ENCODE assay signal across 8 mouse cellular contexts in the genomic region with DNA sequence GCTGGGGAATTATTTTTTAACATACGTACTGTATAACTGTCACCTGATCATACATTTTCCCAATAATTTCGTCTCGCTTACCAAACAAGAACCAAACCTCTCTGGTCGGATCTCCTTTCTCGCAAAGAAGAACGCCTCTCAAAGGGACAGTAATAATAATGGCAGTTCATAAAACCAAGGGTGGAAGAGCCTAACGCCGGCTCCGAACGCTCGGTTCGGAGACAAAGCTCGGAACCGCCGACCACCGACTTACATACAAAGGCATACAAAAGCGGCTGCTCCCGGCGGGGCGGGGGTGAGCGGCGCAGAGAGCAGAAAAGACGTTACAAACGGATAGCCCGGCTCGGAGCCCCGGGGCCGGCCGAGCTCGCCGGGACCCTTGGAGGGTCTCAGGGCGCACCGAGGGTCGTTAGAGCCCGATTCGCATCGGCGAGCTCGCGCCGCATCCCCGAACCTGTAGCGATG. TPM values are rescaled to one million over a fixed set of nuclear protein-coding genes. Genes with fewer than 3 reads are reported as not detected.
A peak's percentile ranks its signal among the peaks of the same experiment; 100 is the strongest.
DNase-seq lines count a peak whose midpoint lies in the region; ATAC-seq and TF ChIP-seq lines count a peak whose summit lies in the region.

No protein-coding gene starts in this region.

- H3K4me1 ChIP-seq in kidney, adult 2 months (ENCODE audit: control insufficient read depth, insufficient read depth, low read length): peaks cover 5% of the 10 kb centered on the region
- H3K4me1 ChIP-seq in CH12.LX (ENCODE audit: control insufficient read depth in 1 of 2, insufficient read depth in 2 of 2): peaks cover 4 to 30% of the 10 kb centered on the region in 2 experiments; a peak in 2 of 4 replicates
- peaks cover 12% of the 10 kb centered on the region for H3K4me1 ChIP-seq in hindbrain, embryonic 16.5 days (ENCODE audit: control insufficient read depth, insufficient read depth, low read depth, low read length)

- peak overlapping the region; percentile 97 for H3K4me2 ChIP-seq in CH12.LX (ENCODE audit: insufficient read depth, low read depth, poor library complexity, severe bottlenecking)
- peak overlapping the region; percentile 71 for H3K4me2 ChIP-seq in hindbrain, embryonic 16.5 days (ENCODE audit: low read length)

- TF ChIP-seq POLR2A in kidney, adult 2 months (IDR thresholded peaks at IDR 0.05; ENCODE audit: low read depth, low read length): no peak
- TF ChIP-seq POLR2A in CH12.LX (IDR thresholded peaks at IDR 0.05; ENCODE audit: low read depth, low read length): no peak
- TF ChIP-seq POLR2A in brain, embryonic 14.5 days (IDR thresholded peaks at IDR 0.05; ENCODE audit: borderline replicate concordance, extremely low read depth, insufficient read depth, insufficient read length, poor library complexity, severe bottlenecking): no peak

- H3K27ac ChIP-seq in kidney, adult 2 months (ENCODE audit: insufficient read depth, low read depth, low read length): peak overlapping the region; percentile 48
- no peak overlapping the region for H3K27ac ChIP-seq in CH12.LX (ENCODE audit: insufficient read depth, low read depth)
- peak overlapping the region; percentile 96 for H3K27ac ChIP-seq in hindbrain, embryonic 16.5 days (ENCODE audit: low read depth, low read length)

- TF ChIP-seq RAD21 in CH12.LX (IDR thresholded peaks at IDR 0.05; ENCODE audit: low read depth, low read length): no peak

- dilution Hi-C loops in CH12.LX (cut with MboI; ENCODE audit: extremely low pct_ligation_motif_present, extremely low pct_unique_long_range_greater_than_20kb, low sequenced_read_pairs): no loop called here

- no peak for ATAC-seq in hindbrain, embryonic 16.5 days
- no peak for ATAC-seq in erythroid progenitor cell, adult 5-6 weeks (replicated peaks; ENCODE audit: low FRiP score, poor library complexity, severe bottlenecking)

- WGBS in kidney, adult 2 months: under 1% methylated on average over 43 of the region's 43 CpGs
- under 1% methylated on average over 34 of the region's 43 CpGs for WGBS in hindbrain, embryonic 16.5 days

- peak overlapping the region; percentile 65 for H3K9ac ChIP-seq in CH12.LX (ENCODE audit: insufficient read depth, low read depth)
- H3K9ac ChIP-seq in hindbrain, embryonic 16.5 days (ENCODE audit: low read depth, low read length): peak overlapping the region; percentile 91

- H3K4me3 ChIP-seq in kidney, adult 2 months (ENCODE audit: insufficient read depth, low read depth, low read length): peak overlapping the region; percentile 99
- peak overlapping the region; percentile 66 to 98 (median 91) for H3K4me3 ChIP-seq in CH12.LX (replicated peaks in 1 of 3; ENCODE audit: low read depth in 2 of 3, low read length in 2 of 3, poor library complexity in 1 of 3)
- peak overlapping the region; percentile 94 for H3K4me3 ChIP-seq in hindbrain, embryonic 16.5 days (ENCODE audit: low read length)

- no peak for TF ChIP-seq EP300 in CH12.LX (IDR thresholded peaks at IDR 0.05; ENCODE audit: low read length)

- no peaks in the 10 kb centered on the region for H3K36me3 ChIP-seq in kidney, adult 2 months (ENCODE audit: control insufficient read depth, insufficient read depth, low read length)
- H3K36me3 ChIP-seq in CH12.LX (replicated peaks in 1 of 2; ENCODE audit: control insufficient read depth in 1 of 2, insufficient read depth in 1 of 2, low read length in 1 of 2): peaks cover 0 to 2% of the 10 kb centered on the region in 2 experiments
- no peaks in the 10 kb centered on the region for H3K36me3 ChIP-seq in hindbrain, embryonic 16.5 days (ENCODE audit: control insufficient read depth, insufficient read depth, low read length)

- no peak for TF ChIP-seq CTCF in kidney, adult 2 months (conservative IDR thresholded peaks at IDR 0.05; ENCODE audit: insufficient read depth, insufficient read length, low read depth, low read length)
- no peak for TF ChIP-seq CTCF in CH12.LX (conservative IDR thresholded peaks at IDR 0.05 in 1 of 2, IDR thresholded peaks at IDR 0.05 in 1 of 2; ENCODE audit: low read depth in 2 of 2, low read length in 2 of 2)
- TF ChIP-seq CTCF in brain, embryonic 14.5 days (IDR thresholded peaks at IDR 0.05; ENCODE audit: borderline replicate concordance, extremely low read depth, insufficient read depth, insufficient read length): no peak

- peaks cover 23% of the 10 kb centered on the region for H3K79me2 ChIP-seq in CH12.LX (replicated peaks; ENCODE audit: control insufficient read depth, extremely low read depth, insufficient read depth, poor library complexity, severe bottlenecking)

- DNase-seq in kidney, adult 2 months: peak; percentile 32
- DNase-seq in kidney, postnatal 36 days: no peak
- no peak for DNase-seq in CH12.LX (ENCODE audit: extremely low read depth)
- DNase-seq in brain, embryonic 14.5 days (ENCODE audit: low read depth): peak; percentile 72
- DNase-seq in lung, postnatal 36 days: peak; percentile 35
- DNase-seq in urinary bladder, adult 18-20 months (ENCODE audit: low spot score in 2 of 2): no peak

- in situ Hi-C loops in CH12.LX (cut with MboI; ENCODE audit: low pct_ligation_motif_present, low pct_unique_long_range_greater_than_20kb, low sequenced_read_pairs): no loop called here

- no peaks in the 10 kb centered on the region for H3K27me3 ChIP-seq in kidney, adult 2 months (replicated peaks; ENCODE audit: control insufficient read depth, insufficient read depth, low read length)
- peaks cover 5% of the 10 kb centered on the region for H3K27me3 ChIP-seq in CH12.LX (replicated peaks)
- no peaks in the 10 kb centered on the region for H3K27me3 ChIP-seq in hindbrain, embryonic 16.5 days (replicated peaks; ENCODE audit: control insufficient read depth, insufficient read depth, low read length)

- H3K9me3 ChIP-seq in CH12.LX (replicated peaks; ENCODE audit: low read length): no peaks in the 10 kb centered on the region
- no peaks in the 10 kb centered on the region for H3K9me3 ChIP-seq in hindbrain, embryonic 16.5 days (ENCODE audit: control insufficient read depth, low read length)

TF ChIP-seq in CH12.LX, 34 proteins besides CTCF, POLR2A, EP300 and RAD21:
- TF ChIP-seq E2F4 (IDR thresholded peaks at IDR 0.05; ENCODE audit: insufficient replicate concordance, low read depth, low read length): no peak
- TF ChIP-seq UBTF (IDR thresholded peaks at IDR 0.05; ENCODE audit: low read depth, low read length): no peak
- TF ChIP-seq ZMIZ1 (IDR thresholded peaks at IDR 0.05; ENCODE audit: low read depth, low read length): no peak
- TF ChIP-seq IRF4 (IDR thresholded peaks at IDR 0.05; ENCODE audit: low read depth, low read length): no peak
- no peak for TF ChIP-seq RCOR1 (conservative IDR thresholded peaks at IDR 0.05; ENCODE audit: low read depth, low read length)
- TF ChIP-seq ELF1 (IDR thresholded peaks at IDR 0.05; ENCODE audit: low read depth, low read length): no peak
- no peak for TF ChIP-seq USF2 (conservative IDR thresholded peaks at IDR 0.05; ENCODE audit: low read depth, low read length)
- TF ChIP-seq NELFE (IDR thresholded peaks at IDR 0.05; ENCODE audit: low read depth, low read length): no peak

RNA-seq across cellular contexts. Expression of gene Mkrn1, which starts 0.8 kb away (rescaled TPM):
- polyA plus RNA-seq in kidney, adult 2 months (2012; rRNA removed): 31.0 and 34.5 TPM in 2 replicates
- total RNA-seq in CH12.LX (2012; rRNA removed): 44.2 and 50.3 TPM in 2 replicates
- 39.3 and 45.1 TPM in 2 replicates for total RNA-seq in CH12.LX (2014; rRNA removed)
- polyA plus RNA-seq in CH12.LX (2012; ENCODE audit: insufficient read length, low read depth): 43.7 and 53.7 TPM in 2 replicates
- 159 and 185 TPM in 2 replicates for polyA plus RNA-seq in brain, embryonic 14.5 days (2012; rRNA removed)
- polyA plus RNA-seq in hindbrain, embryonic 16.5 days (2015; fragmentation: Nextera tagmentation; extraction: Ambion mirVana): 237 and 243 TPM in 2 replicates
- total RNA-seq in erythroid progenitor cell, adult 5-6 weeks (2015; ENCODE audit: low replicate concordance): 253 and 359 TPM in 2 replicates
- total RNA-seq in erythroid progenitor cell, adult 5-6 weeks (2017; ENCODE audit: low replicate concordance): 284 and 418 TPM in 2 replicates

RNA-seq across cellular contexts. Expression of gene Rab19, which starts 38.4 kb away (rescaled TPM):
- polyA plus RNA-seq in kidney, adult 2 months (2012; rRNA removed): 2.1 and 2.7 TPM in 2 replicates
- total RNA-seq in CH12.LX (2012; rRNA removed) (2.4 and 3.3 TPM in 2 replicates), CH12.LX (2014; rRNA removed) (0.19 TPM in 1 of 2 replicates, not detected in the other)
- polyA plus RNA-seq in CH12.LX (2012; ENCODE audit: insufficient read length, low read depth): 0.56 and 0.63 TPM in 2 replicates
- polyA plus RNA-seq in brain, embryonic 14.5 days (2012; rRNA removed): 0.13 and 0.14 TPM in 2 replicates
- polyA plus RNA-seq in hindbrain, embryonic 16.5 days (2015; fragmentation: Nextera tagmentation; extraction: Ambion mirVana): 0.13 and 0.35 TPM in 2 replicates
- total RNA-seq in erythroid progenitor cell, adult 5-6 weeks (2015; ENCODE audit: low replicate concordance): 2.5 TPM in 1 of 2 replicates, not detected in the other
- total RNA-seq in erythroid progenitor cell, adult 5-6 weeks (2017; ENCODE audit: low replicate concordance): 0.68 and 1.3 TPM in 2 replicates

RNA-seq across cellular contexts. Expression of gene Slc37a3, which starts 41.9 kb away (rescaled TPM):
- 25.9 and 28.7 TPM in 2 replicates for polyA plus RNA-seq in kidney, adult 2 months (2012; rRNA removed)
- total RNA-seq in CH12.LX (2012; rRNA removed) (6.5 and 8.0 TPM in 2 replicates), CH12.LX (2014; rRNA removed) (2.6 and 4.5 TPM in 2 replicates)
- 5.6 and 8.7 TPM in 2 replicates for polyA plus RNA-seq in CH12.LX (2012; ENCODE audit: insufficient read length, low read depth)
- 37.5 and 42.7 TPM in 2 replicates for polyA plus RNA-seq in brain, embryonic 14.5 days (2012; rRNA removed)
- polyA plus RNA-seq in hindbrain, embryonic 16.5 days (2015; fragmentation: Nextera tagmentation; extraction: Ambion mirVana): 57.9 and 60.1 TPM in 2 replicates
- 1.4 and 10.9 TPM in 2 replicates for total RNA-seq in erythroid progenitor cell, adult 5-6 weeks (2015; ENCODE audit: low replicate concordance)
- total RNA-seq in erythroid progenitor cell, adult 5-6 weeks (2017; ENCODE audit: low replicate concordance): 0.83 and 2.3 TPM in 2 replicates

Comparison
In these comparisons a context has a peak if more than half of its experiments do, and no peak if none do; other contexts are left out.
1. DNase-seq: peak in kidney, adult 2 months (single experiment), brain, embryonic 14.5 days (single experiment) and lung, postnatal 36 days (single experiment); none in kidney, postnatal 36 days (0 of 2), CH12.LX (single experiment) and urinary bladder, adult 18-20 months (0 of 2).
2. Peak in every context shown above with its lines, with median percentiles within 50 percentile points of each other: H3K4me3 ChIP-seq.